Mouse (Mus musculus) brain, embryonic 14.5 days (tissue): ENCODE results near the gene Gpr152. TPM values are rescaled to one million over a fixed set of nuclear protein-coding genes. Genes with fewer than 3 reads are reported as not detected.

ENCODE experiments used
- DNase-seq: peaks from one replicate; pipeline ENCODE4 v3.0.0-alpha.2; 2011; ENCODE audit warnings: low read depth
- CTCF ChIP-seq: fragments of 200-500 bp; IDR thresholded peaks from 2 replicates; pipeline ENCODE4 v1.5.1; 2012; ENCODE audit warnings: inconsistent platforms, mild to moderate bottlenecking, moderate library complexity, borderline replicate concordance; ENCODE audit not compliant: insufficient read depth, insufficient read length; ENCODE audit errors: extremely low read depth
- POLR2A ChIP-seq: fragments of 200-500 bp; IDR thresholded peaks from 2 replicates; pipeline ENCODE4 v1.6.1; 2012; ENCODE audit warnings: mild to moderate bottlenecking, inconsistent platforms, borderline replicate concordance; ENCODE audit not compliant: poor library complexity, insufficient read depth, insufficient read length, severe bottlenecking; ENCODE audit errors: extremely low read depth
- polyA plus RNA-seq: library from polyadenylated mRNA; depleted of rRNA; stranded (reverse); fragments of >200 nt; gene quantifications from 2 replicates; pipeline ENCODE4 v1.2.3, GENCODE M21; 2012; rRNA removed

Gpr152 gene
- 0.08 TPM in 2 replicates for polyA plus RNA-seq

GRCm38 (mm10) chr19:4139446-4139845 is at the start of gene Gpr152:
Gpr152 (plus strand) TSS chr19:4139787.
- TF ChIP-seq POLR2A = no peak
- no peak for TF ChIP-seq CTCF
- no peak for DNase-seq

GRCm38 (mm10) chr19:4090446-4090845 is 49.1 kb upstream of the Gpr152 start:
- TF ChIP-seq CTCF = no peak
- TF ChIP-seq POLR2A = no peak
- no peak for DNase-seq

GRCm38 (mm10) chr19:4091383-4091782 is 48.2 kb upstream of the Gpr152 start:
- no peak for DNase-seq
- no peak for TF ChIP-seq CTCF
- TF ChIP-seq POLR2A = no peak

- no peak for DNase-seq
These were observed 46.8 kb upstream of the Gpr152 start for GRCm38 (mm10) chr19:4092750-4093149.

GRCm38 (mm10) chr19:4093772-4094171 is 45.8 kb upstream of the Gpr152 start:
- DNase-seq = no peak
- no peak for TF ChIP-seq POLR2A
- TF ChIP-seq CTCF = no peak

More at GRCm38 (mm10) chr19:4092750-4093149, 46.8 kb upstream of the Gpr152 start:
- TF ChIP-seq POLR2A (no peak), CTCF (no peak)

GRCm38 (mm10) chr19:4094348-4094747 is 45.2 kb upstream of the Gpr152 start:
- TF ChIP-seq CTCF = no peak
- no peak for TF ChIP-seq POLR2A

GRCm38 (mm10) chr19:4094774-4095303 is 44.7 kb upstream of the Gpr152 start:
- DNase-seq = no peak
- no peak for TF ChIP-seq POLR2A
- TF ChIP-seq CTCF = no peak

More at GRCm38 (mm10) chr19:4094348-4094747, 45.2 kb upstream of the Gpr152 start:
- DNase-seq = no peak

- no peak for DNase-seq
- TF ChIP-seq CTCF = no peak
- TF ChIP-seq POLR2A = no peak
These were observed 43.8 kb upstream of the Gpr152 start for GRCm38 (mm10) chr19:4095802-4096201.

GRCm38 (mm10) chr19:4096642-4097440 is 42.7 kb upstream of the Gpr152 start, which contains the start of gene Cdk2ap2:
Cdk2ap2 (plus strand) TSS chr19:4097182.
- TF ChIP-seq POLR2A (peak; percentile 53; the same call in 1 of the 2 replicates), CTCF (no peak)

GRCm38 (mm10) chr19:4097441-4097825 is 42.2 kb upstream of the Gpr152 start:
- no peak for DNase-seq
- TF ChIP-seq POLR2A = no peak
- TF ChIP-seq CTCF = no peak

More at GRCm38 (mm10) chr19:4096642-4097440, 42.7 kb upstream of the Gpr152 start, which contains the start of gene Cdk2ap2:
- peak; percentile 99 for DNase-seq

- DNase-seq = no peak
- TF ChIP-seq POLR2A (no peak), CTCF (no peak)
These were observed 41.2 kb upstream of the Gpr152 start for GRCm38 (mm10) chr19:4098426-4098825.

GRCm38 (mm10) chr19:4099056-4099455 is 40.5 kb upstream of the Gpr152 start:
- peak; percentile 90 for DNase-seq
- TF ChIP-seq CTCF (peak; percentile 92), POLR2A (no peak)
